ENCODE assay signal across 8 mouse cellular contexts in genomic region chr7:25282731-25283211, GRCm38 (mm10). TPM values are rescaled to one million over a fixed set of nuclear protein-coding genes. Genes with fewer than 3 reads are reported as not detected.
A peak's percentile ranks its signal among the peaks of the same experiment; 100 is the strongest.
DNase-seq lines count a peak whose midpoint lies in the region; ATAC-seq and TF ChIP-seq lines count a peak whose summit lies in the region.
"Had no signal": no experiment of that assay in that cellular context is flagged by ENCODE, and none has a peak within 500 bp of the region (broad histone marks: within the 10 kb centered on the region; RNA-seq: fewer than 3 reads in every experiment).

No protein-coding gene starts in this region.

- peaks cover 18% of the 10 kb centered on the region for H3K79me3 ChIP-seq in C2C12 (ENCODE audit: low read depth)

- no peak for ATAC-seq in heart, embryonic 15.5 days (replicated peaks; ENCODE audit: insufficient number of reproducible peaks, insufficient read depth, low FRiP score, low read depth)
- peak; percentile 5; the same call in 1 of the 2 replicates for ATAC-seq in midbrain, embryonic 11.5 days (ENCODE audit: low FRiP score)

- no peaks in the 10 kb centered on the region for H3K9me3 ChIP-seq in heart, embryonic 15.5 days (replicated peaks)
- no peaks in the 10 kb centered on the region for H3K9me3 ChIP-seq in midbrain, embryonic 11.5 days (ENCODE audit: control insufficient read depth, low read length)

- H3K4me3 ChIP-seq in C2C12 (ENCODE audit: insufficient read depth, poor library complexity, severe bottlenecking) = peak overlapping the region; percentile 43
- H3K4me3 ChIP-seq in heart, embryonic 15.5 days = peak overlapping the region; percentile 83
- peak overlapping the region; percentile 83 for H3K4me3 ChIP-seq in midbrain, embryonic 11.5 days (ENCODE audit: low read depth, low read length)

- no peaks in the 10 kb centered on the region for H3K27me3 ChIP-seq in C2C12 (ENCODE audit: control insufficient read depth, insufficient read depth, insufficient read length)
- no peaks in the 10 kb centered on the region for H3K27me3 ChIP-seq in heart, embryonic 15.5 days
- no peaks in the 10 kb centered on the region for H3K27me3 ChIP-seq in midbrain, embryonic 11.5 days (ENCODE audit: control insufficient read depth, insufficient read depth, low read length)

- TF ChIP-seq CTCF in C2C12 (IDR thresholded peaks at IDR 0.05; ENCODE audit: control insufficient read depth, insufficient read depth, insufficient read length) = no peak

- peak; percentile 42 for DNase-seq in 3T3-L1 (ENCODE audit: low read depth, low spot score)
- DNase-seq in cerebellum, postnatal 14 days = peak; percentile 63 to 68
- peak; percentile 60 to 78 for DNase-seq in kidney, postnatal 4 days
- peak; percentile 95 for DNase-seq in midbrain, embryonic 11.5 days (ENCODE audit: low spot score, missing footprints)
- DNase-seq in thymus, postnatal 14 days = peak; percentile 57

- peak overlapping the region; percentile 98 for H3K27ac ChIP-seq in heart, embryonic 15.5 days
- H3K27ac ChIP-seq in midbrain, embryonic 11.5 days (ENCODE audit: low read depth, low read length) = peak overlapping the region; percentile 97

- H3K4me1 ChIP-seq in heart, embryonic 15.5 days (replicated peaks) = peaks cover 51% of the 10 kb centered on the region
- peaks cover 49% of the 10 kb centered on the region for H3K4me1 ChIP-seq in midbrain, embryonic 11.5 days (ENCODE audit: control insufficient read depth, insufficient read depth, low read length)

- WGBS in heart, embryonic 15.5 days = 1% methylated on average over 28 of the region's 36 CpGs
- under 1% methylated on average over 32 of the region's 36 CpGs for WGBS in midbrain, embryonic 11.5 days

- H3ac ChIP-seq in C2C12 (ENCODE audit: control insufficient read depth, insufficient read length, low read depth) = peak overlapping the region; percentile 93

- peak overlapping the region; percentile 88 for H3K9ac ChIP-seq in heart, embryonic 15.5 days
- H3K9ac ChIP-seq in midbrain, embryonic 11.5 days (ENCODE audit: low read length) = peak overlapping the region; percentile 83

- H3K79me2 ChIP-seq in C2C12 (ENCODE audit: control insufficient read depth, insufficient read depth) = peaks cover 27% of the 10 kb centered on the region

- peak overlapping the region; percentile 80 for H3K4me2 ChIP-seq in heart, embryonic 15.5 days
- H3K4me2 ChIP-seq in midbrain, embryonic 11.5 days = peak overlapping the region; percentile 97

- H3K36me3 ChIP-seq in C2C12 (ENCODE audit: control insufficient read depth, insufficient read depth) = peaks cover 25% of the 10 kb centered on the region
- H3K36me3 ChIP-seq in heart, embryonic 15.5 days = peaks cover 31% of the 10 kb centered on the region
- H3K36me3 ChIP-seq in midbrain, embryonic 11.5 days (ENCODE audit: control insufficient read depth, insufficient read depth, low read length) = peaks cover 18% of the 10 kb centered on the region

TF ChIP-seq in C2C12, 6 proteins besides CTCF, POLR2A, EP300 and RAD21:
- TF ChIP-seq MAX (IDR thresholded peaks at IDR 0.05) = no peak

RNA-seq across cellular contexts. Expression of gene Pafah1b3, which starts 15.0 kb away (rescaled TPM):
- polyA plus RNA-seq in C2C12 (2012; fragmentation: generic; extraction: Trizol) = 90.8 TPM
- polyA plus RNA-seq in heart, embryonic 15.5 days (2015; fragmentation: Nextera tagmentation; extraction: Ambion mirVana) = 103 and 119 TPM in 2 replicates
- polyA plus RNA-seq in midbrain, embryonic 11.5 days (2014; fragmentation: Nextera tagmentation; extraction: Ambion mirVana) = 306 and 332 TPM in 2 replicates

RNA-seq across cellular contexts. Expression of gene Cic, which starts 15.3 kb away (rescaled TPM):
- 79.5 TPM for polyA plus RNA-seq in C2C12 (2012; fragmentation: generic; extraction: Trizol)
- polyA plus RNA-seq in heart, embryonic 15.5 days (2015; fragmentation: Nextera tagmentation; extraction: Ambion mirVana) = 22.9 and 27.4 TPM in 2 replicates
- polyA plus RNA-seq in midbrain, embryonic 11.5 days (2014; fragmentation: Nextera tagmentation; extraction: Ambion mirVana) = 25.5 and 29.7 TPM in 2 replicates

RNA-seq across cellular contexts. Expression of gene Prr19, which starts 18.4 kb away (rescaled TPM):
- not detected for polyA plus RNA-seq in C2C12 (2012; fragmentation: generic; extraction: Trizol)
- 0.10 and 0.15 TPM in 2 replicates for polyA plus RNA-seq in heart, embryonic 15.5 days (2015; fragmentation: Nextera tagmentation; extraction: Ambion mirVana)
- polyA plus RNA-seq in midbrain, embryonic 11.5 days (2014; fragmentation: Nextera tagmentation; extraction: Ambion mirVana) = 1.1 and 1.2 TPM in 2 replicates

RNA-seq across cellular contexts. Expression of gene Tmem145, which starts 23.1 kb away (rescaled TPM):
- 0.13 TPM for polyA plus RNA-seq in C2C12 (2012; fragmentation: generic; extraction: Trizol)
- 0.05 and 0.27 TPM in 2 replicates for polyA plus RNA-seq in heart, embryonic 15.5 days (2015; fragmentation: Nextera tagmentation; extraction: Ambion mirVana)
- 7.2 and 7.7 TPM in 2 replicates for polyA plus RNA-seq in midbrain, embryonic 11.5 days (2014; fragmentation: Nextera tagmentation; extraction: Ambion mirVana)
- polyA plus RNA-seq: gonadal fat pad, adult 2 months had no signal

RNA-seq across cellular contexts. Expression of gene Erf, which starts 32.2 kb away (rescaled TPM):
- 61.8 TPM for polyA plus RNA-seq in C2C12 (2012; fragmentation: generic; extraction: Trizol)
- 12.1 and 13.2 TPM in 2 replicates for polyA plus RNA-seq in heart, embryonic 15.5 days (2015; fragmentation: Nextera tagmentation; extraction: Ambion mirVana)
- polyA plus RNA-seq in midbrain, embryonic 11.5 days (2014; fragmentation: Nextera tagmentation; extraction: Ambion mirVana) = 11.7 and 13.9 TPM in 2 replicates

Comparison
In these comparisons a context has a peak if more than half of its experiments do, and no peak if none do; other contexts are left out.
1. DNase-seq: peak in every context shown above with its lines; median percentile 95 in midbrain, embryonic 11.5 days; 69 in kidney, postnatal 4 days; 66 in cerebellum, postnatal 14 days; 57 in thymus, postnatal 14 days; 42 in 3T3-L1.